Mouse (Mus musculus) limb, embryonic 11.5 days (tissue): Measurements from ENCODE around the gene Ngrn. TPM values are rescaled to one million over a fixed set of nuclear protein-coding genes. Genes with fewer than 3 reads are reported as not detected.

Experiments
- ATAC-seq: fragments of 200-750 bp; cut with Nextera tagmentation; 2 replicates; pipeline ENCODE4 v1.8.0; 2017; ENCODE audit warnings: low read depth; ENCODE audit not compliant: insufficient number of reproducible peaks, low FRiP score, low TSS enrichment
- DNase-seq: peaks from one replicate; pipeline ENCODE4 v3.0.0-alpha.2; 2015; ENCODE audit warnings: low spot score
- H3K27ac ChIP-seq: fragments of 300-500 bp; sonication (generic); replicated peaks from 2 replicates; pipeline ENCODE4 v1.5.1; 2014; ENCODE audit warnings: low read depth, mild to moderate bottlenecking, low read length
- H3K27me3 ChIP-seq: fragments of 300-500 bp; sonication (generic); 2 replicates; pipeline ENCODE4 v1.6.1; 2014; ENCODE audit warnings: mild to moderate bottlenecking, low read length, mixed read lengths; ENCODE audit not compliant: control insufficient read depth, insufficient read depth
- H3K36me3 ChIP-seq: fragments of 300-500 bp; sonication (generic); 2 replicates; pipeline ENCODE4 v1.6.1; 2014; ENCODE audit warnings: mild to moderate bottlenecking, low read length, moderate library complexity, mixed read lengths; ENCODE audit not compliant: control insufficient read depth, insufficient read depth
- H3K4me1 ChIP-seq: fragments of 300-500 bp; sonication (generic); 2 replicates; pipeline ENCODE4 v1.6.1; 2014; ENCODE audit warnings: low read length, mixed read lengths; ENCODE audit not compliant: control insufficient read depth, insufficient read depth
- H3K4me2 ChIP-seq: fragments of 300-500 bp; sonication (generic); 2 replicates; pipeline ENCODE4 v1.6.1; 2014; ENCODE audit warnings: low read depth, mild to moderate bottlenecking, moderate library complexity; ENCODE audit not compliant: severe bottlenecking
- H3K4me3 ChIP-seq: fragments of 300-500 bp; sonication (generic); 2 replicates; pipeline ENCODE4 v1.5.1; 2014; ENCODE audit warnings: low read depth, low read length
- H3K9ac ChIP-seq: fragments of 300-500 bp; sonication (generic); 2 replicates; pipeline ENCODE4 v1.6.1; 2014; ENCODE audit warnings: mild to moderate bottlenecking, low read length
- H3K9me3 ChIP-seq: fragments of 300-500 bp; sonication (generic); 2 replicates; pipeline ENCODE4 v1.6.1; 2016; ENCODE audit warnings: low read length; ENCODE audit not compliant: control insufficient read depth
- WGBS: fragments of 180-500 bp; shearing (Covaris S2); extraction: QIAGEN DNeasy Blood & Tissue Kit; methylation state at CpG from one replicate; pipeline ENCODE4 v1.1.7; 2014; 5-methylcytosine and 5-hydroxymethylcytosine counted together
- polyA plus RNA-seq: library from polyadenylated mRNA; unstranded; fragments of >200 nt; fragmentation: Nextera tagmentation; extraction: Ambion mirVana; gene quantifications from 2 replicates; pipeline ENCODE4 v1.2.1, GENCODE M21; 2014

Gene Ngrn
- polyA plus RNA-seq, 1 experiment from 2014 or later = 49.0 TPM

DNA sequence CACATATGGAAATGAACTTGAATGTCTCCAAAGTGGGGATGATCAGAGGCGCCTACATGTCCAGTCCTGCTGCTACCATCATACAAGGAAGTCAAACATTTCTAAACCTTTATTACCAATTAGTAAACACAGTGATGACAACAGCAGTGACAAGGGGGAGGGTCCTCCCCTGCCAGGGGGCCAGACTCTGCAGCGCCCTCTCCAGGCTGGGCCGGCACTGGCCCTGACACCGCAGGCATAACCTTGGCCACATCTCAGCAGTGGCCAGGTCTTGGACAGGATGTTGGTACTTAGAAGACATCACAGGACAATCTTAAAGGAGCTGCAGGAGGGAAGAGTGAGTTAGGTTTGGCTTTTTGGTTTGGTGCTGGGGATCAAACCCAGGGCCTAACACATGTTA lies 34.0 kb upstream of the Ngrn start:
- H3K9ac ChIP-seq = no peak overlapping the region

GRCm38 (mm10) chr7:80230196-80230595 lies 30.8 kb upstream of the Ngrn start:
- Histone ChIP-seq H3K4me1 (0 out of 2 replicates have a peak, but pooled peaks cover 8% of the 10 kb centered on the region), H3K27ac (no peak overlapping the region), H3K4me2 (no peak overlapping the region), H3K9me3 (no peaks in the 10 kb centered on the region), H3K27me3 (no peaks in the 10 kb centered on the region), H3K4me3 (no peak overlapping the region), H3K9ac (no peak overlapping the region), H3K36me3 (peaks cover 2% of the 10 kb centered on the region; the same call in 1 of the 2 replicates)
- ATAC-seq (no peak), DNase-seq (no peak)
- WGBS = 64% methylated on average over 6 of the region's 6 CpGs

More for the DNA sequence above, 34.0 kb upstream of the Ngrn start:
- no peak for ATAC-seq
- DNase-seq = no peak
- Histone ChIP-seq H3K4me1 (0 out of 2 replicates have a peak, but pooled peaks cover 2% of the 10 kb centered on the region), H3K4me2 (no peak overlapping the region), H3K27me3 (no peaks in the 10 kb centered on the region), H3K27ac (no peak overlapping the region), H3K36me3 (peaks cover 10% of the 10 kb centered on the region), H3K4me3 (no peak overlapping the region), H3K9me3 (no peaks in the 10 kb centered on the region)
- WGBS = 93% methylated on average over 4 of the region's 4 CpGs

DNA sequence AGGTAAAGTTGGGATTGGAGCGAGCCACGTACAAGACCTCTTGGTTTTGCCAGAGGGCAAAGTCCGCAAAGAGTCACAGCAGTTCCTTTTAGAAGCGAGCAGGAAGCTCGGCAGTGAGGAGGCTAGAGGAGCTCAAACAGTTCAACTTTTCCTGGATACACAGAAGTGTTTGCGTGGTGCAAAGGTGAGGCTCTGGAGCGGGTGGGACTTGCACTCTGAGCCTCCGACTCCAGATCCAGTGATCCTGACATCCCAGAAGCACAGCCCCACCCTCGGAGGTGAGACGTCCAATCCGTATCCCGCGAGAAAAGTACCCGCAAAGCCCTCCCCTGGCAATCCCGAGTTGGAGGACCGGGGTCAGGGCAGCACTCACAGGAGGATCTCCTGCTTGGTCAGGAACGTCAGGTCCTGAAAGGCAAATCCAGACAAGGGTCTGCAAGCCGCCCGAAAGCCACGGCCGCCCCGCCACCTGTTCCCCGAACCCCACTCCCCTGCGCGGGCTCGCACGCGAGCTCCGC lies 29.0 kb upstream of the Ngrn start:
- Histone ChIP-seq H3K4me2 (peak overlapping the region; percentile 75), H3K9ac (peak overlapping the region; percentile 51; the same call in 1 of the 2 replicates), H3K4me3 (peak overlapping the region; percentile 59), H3K36me3 (no peaks in the 10 kb centered on the region; the same call in 1 of the 2 replicates), H3K27ac (no peak overlapping the region), H3K4me1 (0 out of 2 replicates have a peak, but pooled peaks cover 8% of the 10 kb centered on the region), H3K9me3 (no peaks in the 10 kb centered on the region), H3K27me3 (no peaks in the 10 kb centered on the region)
- under 1% methylated on average over 29 of the region's 29 CpGs for WGBS
- ATAC-seq = peak; percentile 44
- DNase-seq = no peak

DNA sequence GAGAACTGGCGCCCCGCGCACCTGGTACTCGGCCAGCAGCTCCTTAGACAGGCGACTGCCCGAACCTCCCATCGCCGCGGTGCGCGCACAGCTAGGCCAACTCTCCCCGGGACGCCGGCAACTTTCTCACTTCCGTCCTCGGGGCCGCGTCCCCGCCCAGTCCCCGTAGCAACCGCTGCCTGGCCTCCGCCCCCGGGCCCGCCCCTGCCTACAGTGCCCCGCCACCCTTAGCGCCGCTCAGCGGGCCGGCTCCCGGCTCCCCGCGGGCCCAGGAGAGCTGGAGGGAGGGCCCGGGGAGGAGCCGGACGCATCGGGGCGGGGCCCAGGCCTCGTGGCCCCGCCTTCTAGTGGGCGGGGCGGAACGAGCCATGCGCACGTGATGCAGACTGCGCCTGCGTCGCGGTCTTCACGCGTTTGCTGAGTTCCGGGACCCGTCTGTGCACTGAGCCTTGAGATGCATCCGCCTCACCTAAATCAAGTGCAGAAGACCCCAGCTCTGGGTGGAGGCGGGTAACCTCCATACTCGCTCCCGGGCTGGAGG lies 28.5 kb upstream of the Ngrn start, which contains the start of the genes Cib1 and Gdpgp1:
TSS of gene Cib1 (minus strand) at position 325 of the 541 bp plus-strand sequence.
TSS of gene Gdpgp1 (plus strand) at position 377 of the 541 bp plus-strand sequence.
- DNase-seq (peak; percentile 97), ATAC-seq (peak; percentile 98)
- Histone ChIP-seq H3K4me2 (peak within 1 kb of the TSS; percentile 75), H3K4me3 (peak within 1 kb of the TSS; percentile 59), H3K9ac (peak within 1 kb of the TSS; percentile 51; the same call in 1 of the 2 replicates), H3K27ac (no peak within 1 kb of the TSS), H3K4me1 (0 out of 2 replicates have a peak, but pooled peaks cover 8% of the 10 kb centered on the region), H3K9me3 (no peaks in the 10 kb centered on the region), H3K36me3 (no peaks in the 10 kb centered on the region; the same call in 1 of the 2 replicates), H3K27me3 (no peaks in the 10 kb centered on the region)
- WGBS = under 1% methylated on average over 51 of the region's 56 CpGs

GRCm38 (mm10) chr7:80233799-80234198 lies 27.2 kb upstream of the Ngrn start:
- H3K9ac ChIP-seq = no peak overlapping the region
- no peak for ATAC-seq
- no peak overlapping the region for H3K4me3 ChIP-seq
- peak overlapping the region; percentile 8; the same call in 1 of the 2 replicates for H3K4me2 ChIP-seq
- H3K4me1 ChIP-seq = 0 out of 2 replicates have a peak, but pooled peaks cover 8% of the 10 kb centered on the region
- H3K36me3 ChIP-seq = peaks cover 5% of the 10 kb centered on the region; the same call in 1 of the 2 replicates
- no peaks in the 10 kb centered on the region for H3K27me3 ChIP-seq
- 80% methylated on average over 9 of the region's 9 CpGs for WGBS
- H3K27ac ChIP-seq = no peak overlapping the region
- no peaks in the 10 kb centered on the region for H3K9me3 ChIP-seq
- no peak for DNase-seq

DNA sequence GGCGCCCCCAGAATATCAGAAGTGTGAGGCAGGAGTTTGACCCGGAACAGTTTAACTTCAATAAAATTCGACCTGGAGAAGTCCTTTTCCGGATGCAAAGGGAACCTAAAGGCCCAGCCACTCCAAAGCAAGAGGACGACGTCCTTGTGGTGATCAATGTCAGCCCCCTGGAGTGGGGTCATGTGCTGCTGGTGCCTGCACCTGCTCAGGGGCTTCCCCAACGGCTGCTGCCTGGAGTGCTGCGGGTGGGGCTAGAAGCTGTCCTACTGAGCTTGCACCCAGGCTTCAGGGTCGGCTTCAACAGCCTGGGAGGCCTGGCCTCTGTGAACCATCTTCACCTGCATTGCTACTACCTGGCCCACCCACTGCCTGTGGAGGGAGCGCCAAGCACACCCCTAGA lies 22.5 kb upstream of the Ngrn start:
- no peak overlapping the region for H3K4me3 ChIP-seq
- DNase-seq (no peak), ATAC-seq (no peak)
- H3K27me3 ChIP-seq = no peaks in the 10 kb centered on the region
- 85% methylated on average over 10 of the region's 10 CpGs for WGBS
- no peak overlapping the region for H3K4me2 ChIP-seq
- H3K36me3 ChIP-seq = peaks cover 6% of the 10 kb centered on the region; the same call in 1 of the 2 replicates
- no peaks in the 10 kb centered on the region for H3K9me3 ChIP-seq
- no peak overlapping the region for H3K27ac ChIP-seq
- 0 out of 2 replicates have a peak, but pooled peaks cover 4% of the 10 kb centered on the region for H3K4me1 ChIP-seq
- no peak overlapping the region for H3K9ac ChIP-seq

GRCm38 (mm10) chr7:80241661-80242060 lies 19.4 kb upstream of the Ngrn start:
- Histone ChIP-seq H3K36me3 (peaks cover 6% of the 10 kb centered on the region; the same call in 1 of the 2 replicates), H3K27ac (no peak overlapping the region), H3K9ac (no peak overlapping the region), H3K27me3 (no peaks in the 10 kb centered on the region), H3K4me3 (no peak overlapping the region), H3K9me3 (no peaks in the 10 kb centered on the region), H3K4me1 (no peaks in the 10 kb centered on the region), H3K4me2 (no peak overlapping the region)
- WGBS = 81% methylated on average over 4 of the region's 4 CpGs
- ATAC-seq = no peak
- DNase-seq = no peak

DNA sequence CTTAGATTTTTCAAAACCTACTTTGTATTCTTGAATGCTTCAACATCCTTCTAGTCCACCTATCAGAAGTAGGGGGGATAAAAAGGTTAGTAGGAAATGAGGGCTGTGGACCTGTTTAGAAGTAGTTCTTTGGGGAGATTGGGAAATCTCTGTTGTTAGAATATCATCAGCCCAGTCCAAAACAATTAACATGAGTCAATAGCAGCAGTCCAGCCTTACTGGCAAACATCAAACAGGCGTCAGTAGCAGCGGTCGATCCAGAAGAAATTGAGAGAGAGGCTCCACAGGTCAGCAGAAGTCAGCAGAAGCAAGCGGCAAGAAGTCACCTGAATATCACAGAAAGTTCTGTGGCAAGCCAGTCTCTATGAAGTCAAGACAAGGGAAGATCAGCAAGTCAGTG lies 16.2 kb upstream of the Ngrn start:
- WGBS = 89% methylated on average over 4 of the region's 4 CpGs
- no peak for ATAC-seq
- DNase-seq = no peak

More for the DNA sequence above, 16.2 kb upstream of the Ngrn start:
- Histone ChIP-seq H3K36me3 (no peaks in the 10 kb centered on the region), H3K4me2 (no peak overlapping the region), H3K27me3 (no peaks in the 10 kb centered on the region), H3K4me3 (no peak overlapping the region), H3K27ac (no peak overlapping the region), H3K4me1 (no peaks in the 10 kb centered on the region), H3K9ac (no peak overlapping the region), H3K9me3 (no peaks in the 10 kb centered on the region)
